Mouse (Mus musculus) cerebellum, adult 9-11 months (tissue): Measurements from ENCODE around the gene Cd80.

Experiments
- DNase-seq: peaks from one replicate; pipeline ENCODE4 v3.0.0; 2022

Cd80 gene

DNA sequence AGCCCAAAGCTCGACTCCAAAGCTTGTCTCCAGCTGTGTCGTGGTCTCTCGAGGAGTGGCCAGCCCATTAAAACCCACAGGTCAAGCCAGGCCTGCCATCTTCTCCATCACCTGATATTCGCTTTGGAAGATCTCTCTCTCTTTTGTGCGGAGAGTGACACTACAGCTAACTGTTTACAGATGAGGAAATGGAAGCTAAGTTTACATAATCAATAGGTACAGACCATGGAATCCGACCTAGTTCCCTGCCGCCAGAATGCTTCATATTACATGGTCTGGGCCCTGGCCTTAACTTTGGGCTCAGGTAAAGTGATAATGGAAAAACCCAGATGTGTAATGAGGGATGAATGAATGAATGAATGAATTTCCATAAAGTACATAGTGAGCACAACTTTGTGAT lies 4.7 kb upstream of the Cd80 start:
- DNase-seq, result no peak

DNA sequence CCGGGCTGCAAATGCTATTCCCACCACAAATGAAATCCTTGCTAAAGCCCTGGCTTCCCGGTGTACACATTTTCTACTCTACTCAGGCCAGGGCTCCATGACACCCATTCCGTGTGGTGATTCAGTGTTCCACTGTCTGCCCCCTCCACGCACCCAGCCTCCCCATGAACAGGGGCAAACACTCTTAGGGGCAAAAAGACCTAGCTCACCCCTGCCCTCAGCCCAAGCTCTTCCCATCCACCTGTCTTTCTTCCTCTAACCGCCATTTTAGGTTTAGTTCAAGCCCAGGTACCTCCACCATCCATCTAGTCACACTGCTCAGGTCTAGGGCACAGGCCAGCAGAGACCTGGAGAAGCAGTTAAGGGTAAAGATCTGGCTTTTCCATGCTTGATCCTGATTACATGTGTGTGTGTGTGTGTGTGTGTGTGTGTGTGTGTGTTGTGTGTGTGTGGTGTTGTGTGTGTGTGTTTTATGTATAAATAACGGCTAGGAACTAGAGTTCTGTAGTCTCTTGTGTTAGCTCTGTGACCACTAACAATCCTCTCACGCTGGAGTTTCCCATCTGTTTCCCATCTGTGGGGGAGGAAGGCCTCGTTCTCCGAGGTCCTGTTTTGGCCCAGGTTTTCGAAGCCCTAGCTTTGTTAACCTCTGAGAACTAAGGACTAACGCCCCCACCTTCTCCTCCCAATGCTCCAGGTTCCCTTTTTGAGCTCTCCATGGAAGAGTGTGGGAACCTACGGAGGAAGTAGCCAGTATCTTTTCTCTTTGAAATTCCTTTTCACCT lies 3.7 kb upstream of the Cd80 start:
- no peak for DNase-seq

DNA sequence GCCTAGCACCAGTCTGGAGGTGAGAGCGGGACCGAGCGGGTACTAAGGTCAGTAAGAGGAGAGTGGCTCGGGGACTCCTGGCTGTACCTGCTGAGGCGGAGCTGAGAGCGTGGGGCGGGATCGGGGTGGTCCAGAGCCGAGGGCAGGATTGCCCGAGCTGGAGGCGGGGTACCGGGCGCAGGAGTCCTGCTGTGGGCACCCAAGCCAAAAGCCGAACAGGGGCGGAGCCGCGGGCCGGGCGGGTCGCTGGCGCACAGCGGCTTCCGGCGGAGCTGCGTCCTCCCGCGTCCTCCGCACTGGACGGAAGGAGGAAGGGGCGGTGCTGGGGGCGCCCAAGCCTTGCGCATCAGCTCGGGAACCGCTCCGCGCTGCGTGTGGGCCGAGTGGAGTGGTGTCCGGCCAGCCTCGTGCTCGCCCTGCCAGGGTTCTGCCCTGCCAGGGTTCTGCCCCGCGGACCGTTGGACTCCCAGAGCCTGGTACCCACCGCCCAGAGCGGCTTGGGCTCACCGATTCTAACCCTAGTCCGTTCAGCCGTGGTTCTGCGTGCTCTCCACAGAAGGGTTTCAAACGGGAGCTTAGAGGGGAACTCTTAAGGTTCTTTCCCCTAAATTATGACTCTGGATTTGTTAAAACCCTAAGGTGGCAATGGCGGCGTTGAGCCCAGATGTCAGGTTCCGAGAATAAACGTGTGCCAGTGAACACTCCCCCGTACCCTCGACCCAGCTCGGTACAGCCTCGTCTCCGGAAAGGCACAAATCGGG lies 2.7 kb upstream of the Cd80 start, which contains the start of gene Adprh:
Gene Adprh, minus strand, starts transcription at position 262 of the 761 bp plus-strand sequence.
- peak; percentile 93 for DNase-seq

DNA sequence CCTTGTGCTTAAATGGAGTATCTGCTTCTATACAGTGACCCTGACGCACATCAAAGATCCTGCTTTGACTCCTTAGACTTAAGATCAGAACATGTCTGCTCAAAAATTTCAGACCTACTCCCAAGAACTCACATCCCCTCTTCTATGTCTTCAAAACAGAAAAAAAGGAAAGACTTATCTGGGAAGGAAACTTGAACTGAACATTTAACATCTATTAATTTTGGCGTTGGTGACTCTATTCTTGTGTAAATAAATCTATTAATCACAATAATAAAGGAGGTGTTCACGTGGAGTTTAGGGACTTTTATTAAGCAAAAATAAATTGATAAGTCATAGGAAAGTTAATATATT lies 2.2 kb upstream of the Cd80 start:
- DNase-seq, result no peak

DNA sequence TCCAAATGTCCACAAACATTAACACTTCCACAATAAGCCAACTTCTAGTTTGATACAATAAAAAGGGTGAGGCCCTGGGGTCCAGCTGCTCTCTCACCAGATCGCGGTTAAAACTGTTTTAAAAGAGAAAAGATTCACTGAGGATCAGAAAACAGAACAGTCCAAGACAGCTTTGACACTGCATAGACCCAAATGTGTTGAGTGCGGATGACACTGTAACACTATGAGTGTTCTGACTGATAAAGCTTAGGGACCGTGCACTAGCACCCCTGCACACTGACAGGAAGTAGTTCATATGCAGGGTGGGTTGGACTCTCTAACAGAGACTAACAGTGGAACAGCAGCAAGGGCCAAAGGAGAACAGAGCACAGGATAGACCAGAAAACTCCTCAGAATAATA lies 1.4 kb upstream of the Cd80 start:
- no peak for DNase-seq

DNA sequence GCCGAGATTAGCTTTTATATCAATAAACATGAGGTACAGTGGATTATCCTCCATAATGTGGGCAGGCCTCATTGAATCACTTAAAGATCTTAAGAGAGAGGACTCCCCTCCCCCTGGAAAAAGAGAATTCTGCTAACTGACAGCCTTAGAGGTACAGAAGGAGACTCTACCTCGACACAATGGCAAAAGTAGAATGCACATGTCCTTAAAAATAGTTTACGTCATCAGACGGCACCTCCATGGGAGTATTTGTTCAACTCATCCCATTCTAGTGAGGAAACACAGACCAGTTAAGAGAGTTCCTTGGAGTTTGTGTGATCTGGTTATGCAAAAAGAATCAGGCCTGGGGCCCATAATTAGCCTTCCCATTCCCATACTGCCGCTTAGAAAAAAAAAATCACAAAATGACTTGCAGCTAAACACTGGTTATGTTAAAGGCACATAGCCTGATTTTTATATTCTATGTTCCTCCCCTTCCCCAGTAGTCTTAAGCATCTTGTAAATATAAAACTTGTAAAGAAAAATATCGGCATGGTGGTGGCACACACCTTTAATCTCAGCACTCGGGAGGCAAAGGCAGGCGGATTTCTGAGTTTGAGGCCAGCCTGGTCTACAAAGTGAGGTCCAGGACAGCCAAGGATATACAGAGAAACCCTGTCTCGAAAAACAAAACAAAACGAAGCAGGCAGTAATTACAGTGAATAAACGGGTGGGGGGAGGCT lies 667 bp upstream of the Cd80 start:
- DNase-seq, result no peak

DNA sequence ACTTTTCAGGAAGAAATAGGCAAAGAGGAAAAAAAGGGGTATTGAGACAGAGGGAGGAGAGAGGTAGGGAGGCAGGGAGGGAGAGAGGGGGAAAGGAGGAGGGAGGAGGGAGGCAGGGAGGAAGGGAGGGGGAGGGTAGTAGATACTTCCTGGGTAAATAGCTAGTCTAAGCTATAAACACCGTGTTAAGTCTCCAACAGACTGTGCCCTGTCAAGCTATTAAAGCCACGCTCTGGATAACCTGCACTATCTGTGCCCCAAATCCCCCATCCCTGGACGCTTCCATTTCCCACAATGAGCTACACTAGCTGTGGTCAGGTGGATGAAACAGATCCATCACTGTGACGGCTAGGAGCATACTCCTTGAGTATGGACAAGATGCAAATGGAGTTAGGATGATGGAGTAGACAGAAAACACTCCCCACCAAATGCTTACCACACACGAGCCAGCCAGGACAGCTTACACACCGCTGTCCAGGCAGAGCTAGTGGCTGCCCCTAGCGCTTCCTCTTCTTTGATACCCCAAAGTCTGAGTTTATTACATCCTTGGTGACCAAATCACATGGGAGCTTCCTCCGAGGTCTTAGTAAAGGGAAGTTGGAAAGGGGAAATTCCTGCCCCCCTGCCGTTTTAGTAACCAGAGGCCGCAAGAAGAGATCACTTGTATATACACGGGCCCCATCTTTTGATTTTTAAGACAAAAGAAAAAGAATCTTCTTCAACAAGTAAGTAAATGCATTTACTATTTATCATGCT lies 1.6 kb downstream of the Cd80 start:
- DNase-seq, result no peak

DNA sequence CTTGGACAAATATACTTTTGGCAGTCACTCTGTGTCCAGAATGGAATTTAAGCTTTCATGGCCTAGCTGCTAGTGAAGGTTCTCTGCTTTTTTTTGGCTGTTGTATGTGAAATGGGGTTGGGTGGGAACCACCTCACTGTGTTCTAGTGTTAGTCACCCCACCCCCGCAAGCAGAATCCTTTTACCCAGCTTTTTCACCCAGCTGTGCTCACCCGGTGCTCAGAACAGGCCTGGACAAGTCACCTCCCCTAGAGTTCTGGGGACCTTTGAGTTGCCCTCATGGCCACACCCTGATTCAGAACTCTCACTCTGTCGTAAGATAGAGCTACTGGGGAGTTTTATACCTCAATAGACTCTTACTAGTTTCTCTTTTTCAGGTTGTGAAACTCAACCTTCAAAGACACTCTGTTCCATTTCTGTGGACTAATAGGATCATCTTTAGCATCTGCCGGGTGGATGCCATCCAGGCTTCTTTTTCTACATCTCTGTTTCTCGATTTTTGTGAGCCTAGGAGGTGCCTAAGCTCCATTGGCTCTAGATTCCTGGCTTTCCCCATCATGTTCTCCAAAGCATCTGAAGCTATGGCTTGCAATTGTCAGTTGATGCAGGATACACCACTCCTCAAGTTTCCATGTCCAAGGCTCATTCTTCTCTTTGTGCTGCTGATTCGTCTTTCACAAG lies 3.4 kb downstream of the Cd80 start:
- DNase-seq, result no peak

DNA sequence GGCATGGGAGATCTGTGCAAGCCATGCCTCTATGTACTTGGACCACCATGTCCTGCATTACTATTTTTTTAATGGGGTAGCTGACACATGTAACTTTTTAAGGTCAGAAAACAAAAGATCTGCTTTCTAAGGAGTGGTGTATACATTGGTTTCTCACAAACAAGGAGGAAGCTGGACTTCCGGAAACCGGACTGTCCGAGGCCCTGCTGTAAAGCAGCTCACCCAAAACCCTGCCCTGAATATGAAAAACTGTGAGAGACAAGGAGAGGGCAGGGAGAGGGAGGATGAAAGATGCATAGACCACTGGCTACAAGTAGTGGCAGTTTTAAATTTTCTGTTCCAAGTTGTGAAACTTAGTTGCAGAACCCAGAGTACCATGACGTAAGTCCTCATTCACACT lies 4.6 kb downstream of the Cd80 start:
- no peak for DNase-seq

DNA sequence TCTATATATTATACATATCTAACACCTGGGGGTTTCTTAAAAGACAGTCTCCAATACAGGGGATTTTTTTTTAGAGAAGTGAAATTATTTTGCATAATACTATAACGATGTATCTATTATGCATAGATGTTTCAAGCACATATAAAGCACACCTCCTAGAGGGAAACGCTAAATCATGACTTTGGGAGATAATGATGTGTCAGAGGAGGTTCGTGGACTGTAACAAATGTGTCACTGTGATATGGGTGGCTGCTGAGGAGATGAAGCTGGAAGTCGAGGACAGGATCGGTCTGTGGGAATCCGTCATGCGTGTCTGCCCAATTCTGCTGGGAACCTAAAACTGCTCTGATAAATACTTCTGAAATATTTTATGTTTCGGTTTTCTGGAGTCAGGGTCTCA lies 6.4 kb downstream of the Cd80 start:
- no peak for DNase-seq

DNA sequence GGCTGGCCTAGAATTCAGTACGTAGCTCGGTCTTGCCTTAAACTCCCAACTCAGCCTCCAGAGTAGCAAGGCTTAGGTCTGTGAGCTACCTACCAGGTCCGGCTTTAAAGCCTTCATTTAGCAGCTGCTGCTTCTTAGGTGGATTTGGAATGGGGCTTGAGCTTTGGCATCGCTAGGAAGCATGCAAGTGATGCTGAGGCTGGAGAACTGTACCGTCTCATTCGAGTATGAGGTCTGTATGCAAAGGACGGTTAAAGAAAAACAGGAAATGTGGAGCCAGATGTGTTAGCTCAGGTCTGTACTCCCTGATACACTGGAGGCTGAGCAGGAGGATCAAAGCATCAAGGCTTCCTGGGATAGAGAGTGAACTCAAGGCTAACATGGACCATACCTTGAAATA lies 6.8 kb downstream of the Cd80 start:
- DNase-seq, result no peak

DNA sequence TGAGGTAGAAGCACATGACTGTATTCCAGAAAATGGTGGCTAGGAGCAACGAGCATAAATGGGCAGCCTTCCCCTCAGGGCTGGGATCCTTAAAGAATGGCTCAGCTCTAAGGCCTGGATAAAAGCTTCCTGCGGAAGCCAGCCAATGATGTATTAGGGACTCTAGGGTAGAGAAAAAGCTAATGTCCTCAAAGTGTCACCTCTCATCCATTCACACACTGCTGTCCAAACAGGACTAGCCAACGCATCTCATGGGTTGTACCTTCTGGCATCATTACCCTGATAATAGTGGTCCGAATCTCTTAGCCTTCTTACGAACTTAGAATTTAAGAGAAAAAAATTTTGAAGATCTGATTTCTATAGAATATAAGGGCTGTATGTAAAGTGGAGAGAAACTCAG lies 7.9 kb downstream of the Cd80 start:
- DNase-seq, result no peak

DNA sequence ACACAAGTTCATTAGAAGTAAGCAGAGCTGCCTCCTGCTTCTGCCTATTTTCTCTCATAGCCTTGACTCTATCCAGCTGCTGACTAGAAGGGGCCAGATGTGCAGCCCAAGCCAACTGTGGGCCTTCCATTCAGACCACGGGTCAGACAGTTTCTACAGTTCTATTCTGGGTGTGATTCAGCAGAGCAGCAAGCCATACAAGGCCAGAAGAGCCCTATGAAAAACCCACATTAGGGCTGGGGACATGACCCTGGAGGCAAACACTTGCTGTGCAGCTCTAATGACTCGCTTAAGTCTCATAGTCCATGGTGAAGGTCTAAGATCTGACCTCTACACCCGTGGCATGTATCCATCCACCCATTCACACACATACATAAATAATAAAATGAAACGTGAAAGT lies 10.7 kb downstream of the Cd80 start:
- DNase-seq, result no peak

DNA sequence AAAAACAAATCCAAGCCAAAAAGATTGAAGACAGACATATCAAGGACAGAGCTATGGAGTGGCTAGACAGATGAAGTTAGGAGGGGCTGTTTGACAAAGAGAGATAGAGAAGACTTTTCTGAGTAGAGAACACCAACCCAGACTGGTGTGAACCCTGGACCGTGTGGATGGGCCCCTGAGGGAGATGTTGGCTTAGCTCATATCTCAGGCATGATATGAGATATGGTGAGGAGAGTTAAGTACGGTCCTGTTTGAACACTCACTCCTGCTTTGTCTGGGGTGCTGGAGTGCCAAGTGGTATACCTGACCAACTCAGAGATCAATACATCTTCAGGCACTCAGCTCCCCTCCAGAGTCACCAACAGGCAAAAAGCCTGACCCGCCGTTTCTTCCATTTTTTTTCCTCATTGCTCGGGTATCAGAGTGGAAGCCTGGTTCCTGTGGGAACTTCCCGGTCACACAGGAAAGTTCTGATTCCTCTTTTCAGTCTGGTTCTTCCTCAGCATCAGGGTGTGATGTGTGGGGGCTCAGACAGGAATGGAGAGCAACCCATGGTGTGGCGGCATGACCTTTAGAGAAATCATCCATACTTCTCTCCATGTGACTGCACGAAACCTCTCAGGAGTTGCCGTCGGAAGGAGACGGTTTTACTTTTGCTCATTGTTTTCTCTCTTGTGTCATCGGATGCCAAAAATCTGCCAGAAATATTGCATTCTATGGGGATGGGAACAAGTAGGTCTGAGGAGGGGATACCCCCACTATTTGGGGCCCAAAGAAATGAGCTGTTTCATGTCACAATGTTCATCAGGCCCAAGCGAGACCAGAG lies 11.9 kb downstream of the Cd80 start:
- DNase-seq, result no peak

DNA sequence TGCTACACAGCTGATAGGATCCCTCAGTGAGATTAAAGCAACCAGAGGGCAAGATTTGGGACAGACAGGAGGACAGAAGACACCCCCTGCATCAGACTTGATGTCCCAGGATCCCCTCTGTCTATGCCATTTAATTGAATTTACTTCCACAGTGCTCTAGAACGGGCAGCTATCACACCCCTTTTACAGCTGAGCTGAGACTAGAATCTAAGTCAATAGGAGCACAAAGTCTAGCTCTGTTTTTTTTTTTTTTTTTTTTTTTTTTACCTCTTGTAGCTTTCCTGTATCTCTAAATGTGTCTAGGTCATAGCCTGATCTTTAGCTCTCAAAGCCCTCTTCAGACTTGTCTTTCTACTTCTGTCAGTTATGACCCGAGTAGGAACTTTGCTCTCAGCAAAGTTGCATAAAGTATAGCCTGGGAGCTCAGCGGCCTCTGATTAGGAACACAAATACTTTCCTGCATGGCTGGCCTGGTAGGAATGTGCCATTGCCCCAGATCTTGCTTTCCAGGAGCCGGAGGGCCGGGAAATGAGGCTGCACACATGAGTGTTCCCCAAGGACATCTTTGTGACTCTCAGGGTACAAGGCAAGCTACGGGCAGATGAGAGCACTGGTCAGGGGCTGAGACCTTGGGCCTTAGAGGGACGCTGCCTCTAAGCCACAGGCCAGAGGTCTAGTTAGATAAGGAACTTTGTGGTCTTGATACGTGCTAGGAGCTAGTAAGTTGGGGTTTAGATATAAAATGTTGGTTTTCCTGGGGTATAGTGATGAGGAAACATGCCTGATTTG lies 12.8 kb downstream of the Cd80 start:
- no peak for DNase-seq

DNA sequence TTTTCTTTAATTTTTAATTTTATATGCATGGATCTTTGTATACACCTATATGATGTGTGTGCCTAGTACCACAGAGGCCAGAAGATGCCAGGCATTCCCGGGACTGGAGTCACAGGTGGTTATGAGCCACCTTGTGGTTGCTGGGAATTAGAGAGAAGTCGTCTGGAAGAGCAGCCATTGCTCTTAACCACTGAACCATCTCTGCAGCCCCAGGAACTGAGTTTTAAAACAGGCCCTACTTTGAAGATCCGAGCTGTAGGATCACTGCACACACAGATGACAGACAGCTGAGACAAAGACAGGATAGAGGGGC lies 13.3 kb downstream of the Cd80 start:
- no peak for DNase-seq

DNA sequence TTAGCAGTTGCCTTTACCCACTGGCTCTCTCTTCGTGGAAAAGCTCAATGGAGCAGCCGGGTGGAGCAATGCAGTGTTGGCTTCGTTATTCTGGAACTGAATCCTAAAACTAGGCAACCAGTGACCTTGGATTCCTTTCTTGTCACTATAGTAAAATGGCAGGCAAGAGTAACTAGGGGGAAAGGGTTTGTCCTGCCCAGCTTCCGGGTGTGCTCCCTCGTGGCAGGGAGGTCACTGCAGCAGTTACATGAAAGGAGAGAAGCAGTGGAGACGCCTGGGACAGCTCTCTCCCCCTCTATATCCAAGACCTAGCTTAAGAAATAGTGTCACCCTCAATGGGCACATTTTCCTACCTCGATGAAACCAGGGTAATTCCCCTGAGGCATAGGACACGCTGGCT lies 14.1 kb downstream of the Cd80 start:
- DNase-seq, result no peak

DNA sequence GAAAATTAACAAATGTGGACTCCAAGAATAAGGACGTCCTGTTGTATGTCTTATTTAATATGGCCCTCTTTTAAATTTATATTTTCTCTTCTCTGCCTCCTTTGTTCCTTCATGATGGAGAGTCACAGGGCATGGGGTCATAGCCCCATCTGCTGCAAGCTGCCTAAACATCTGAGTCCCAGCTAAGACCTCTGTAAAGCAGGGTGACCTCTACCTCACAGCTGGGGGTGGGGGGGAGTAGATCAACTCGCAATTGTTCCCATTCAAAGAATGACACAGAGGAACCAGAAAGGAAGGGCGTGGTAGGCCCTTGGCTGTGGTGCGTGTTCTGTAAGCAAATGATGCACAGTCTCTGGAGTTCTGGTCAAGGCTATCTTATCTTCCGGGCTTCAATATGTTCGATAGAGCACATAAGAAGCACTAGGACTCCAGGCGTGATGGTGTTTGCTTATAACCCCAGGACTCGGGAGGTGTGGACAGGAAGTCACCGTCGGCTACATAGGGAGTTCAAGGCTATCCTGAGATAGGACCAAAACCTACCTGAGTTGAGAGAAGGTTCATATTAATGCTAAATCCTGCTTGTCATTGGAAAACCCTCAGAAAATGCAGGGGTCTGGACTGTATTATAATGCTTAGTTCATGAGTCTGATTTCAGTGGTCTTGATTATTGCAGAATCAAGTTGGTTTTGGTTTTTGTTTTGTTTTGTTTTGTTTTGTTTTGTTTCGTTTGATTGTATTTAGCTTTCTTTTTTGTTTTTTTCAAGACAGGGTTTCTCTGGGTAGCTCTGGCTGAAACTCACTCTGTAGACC lies 16.5 kb downstream of the Cd80 start:
- DNase-seq, result no peak

DNA sequence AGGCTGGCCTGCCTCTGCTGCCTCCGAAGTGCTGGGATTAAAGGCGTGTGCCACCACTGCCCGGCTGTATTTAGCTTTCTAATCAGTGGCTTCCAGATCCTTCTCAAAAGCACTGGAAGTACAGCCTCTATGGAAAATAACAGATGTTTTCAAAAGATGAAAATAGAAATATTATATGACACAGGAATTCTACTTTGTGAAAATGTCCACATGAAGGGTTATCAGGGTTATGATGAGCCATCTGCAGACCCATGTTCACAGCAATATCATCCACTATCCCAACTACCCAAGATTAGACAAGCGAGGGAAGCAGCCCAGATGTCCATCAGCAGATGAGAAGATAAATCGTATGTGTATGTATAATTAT lies 17.1 kb downstream of the Cd80 start:
- DNase-seq, result no peak

DNA sequence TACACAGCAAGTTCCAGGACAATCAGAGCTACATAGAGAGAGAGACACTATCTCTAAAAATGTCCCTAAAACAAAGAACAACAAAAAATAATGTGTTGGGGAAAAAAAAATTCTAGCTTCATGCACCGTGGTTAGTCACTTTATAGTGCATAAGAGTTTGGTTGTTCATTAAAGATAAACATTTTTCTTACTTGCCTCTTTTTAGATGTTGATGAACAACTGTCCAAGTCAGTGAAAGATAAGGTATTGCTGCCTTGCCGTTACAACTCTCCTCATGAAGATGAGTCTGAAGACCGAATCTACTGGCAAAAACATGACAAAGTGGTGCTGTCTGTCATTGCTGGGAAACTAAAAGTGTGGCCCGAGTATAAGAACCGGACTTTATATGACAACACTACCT lies 18.3 kb downstream of the Cd80 start:
- no peak for DNase-seq
